Mouse (Mus musculus) heart, postnatal 0 days (tissue): ENCODE data around the gene Nenf. TPM values are rescaled to one million over a fixed set of nuclear protein-coding genes. Genes with fewer than 3 reads are reported as not detected.

ENCODE experiments used
- ATAC-seq: fragments of 200-750 bp; cut with Nextera tagmentation; 2 replicates; pipeline ENCODE4 v1.8.0; 2017; ENCODE audit warnings: low read depth, moderate number of reproducible peaks, moderate library complexity; ENCODE audit not compliant: insufficient read depth
- DNase-seq: peaks from one replicate; pipeline ENCODE4 v3.0.0-alpha.2; 2016; ENCODE audit warnings: low spot score
- H3K27ac ChIP-seq: fragments of 300-500 bp; sonication (generic); 2 replicates; pipeline ENCODE4 v1.5.1; 2014; ENCODE audit warnings: low read depth, mild to moderate bottlenecking
- H3K27me3 ChIP-seq: fragments of 300-500 bp; sonication (generic); 2 replicates; pipeline ENCODE4 v1.6.1; 2014; ENCODE audit warnings: low read length, mixed read lengths; ENCODE audit not compliant: control insufficient read depth, insufficient read depth
- H3K36me3 ChIP-seq: fragments of 300-500 bp; sonication (generic); replicated peaks from 2 replicates; pipeline ENCODE4 v1.6.1; 2014; ENCODE audit warnings: low read length, mixed read lengths; ENCODE audit not compliant: control insufficient read depth, insufficient read depth
- H3K4me1 ChIP-seq: fragments of 300-500 bp; sonication (generic); 2 replicates; pipeline ENCODE4 v1.6.1; 2014; ENCODE audit warnings: antibody characterized with exemption; ENCODE audit not compliant: control insufficient read depth, insufficient read depth
- H3K4me2 ChIP-seq: fragments of 300-500 bp; sonication (generic); 2 replicates; pipeline ENCODE4 v1.6.1; 2014; ENCODE audit warnings: low read depth, mild to moderate bottlenecking, low read length, moderate library complexity
- H3K4me3 ChIP-seq: fragments of 300-500 bp; sonication (generic); 2 replicates; pipeline ENCODE4 v1.5.1; 2014; ENCODE audit warnings: low read depth, low read length
- H3K9ac ChIP-seq: fragments of 300-500 bp; sonication (generic); replicated peaks from 2 replicates; pipeline ENCODE4 v1.6.1; 2014; ENCODE audit warnings: low read depth, low read length, mixed read lengths
- H3K9me3 ChIP-seq: fragments of 300-500 bp; sonication (generic); replicated peaks from 2 replicates; pipeline ENCODE4 v1.6.1; 2016; ENCODE audit warnings: low read length; ENCODE audit not compliant: control insufficient read depth
- CTCF ChIP-seq: IDR thresholded peaks from 2 replicates; pipeline ENCODE4 v1.5.1; 2016; ENCODE audit warnings: antibody characterized with exemption, control low read depth, low read depth
- EP300 ChIP-seq: IDR thresholded peaks from 2 replicates; pipeline ENCODE4 v1.6.1; 2016; ENCODE audit warnings: antibody characterized with exemption, low read depth
- WGBS: fragments of 180-500 bp; shearing (Covaris S2); extraction: QIAGEN DNeasy Blood & Tissue Kit; methylation state at CpG from one replicate; pipeline ENCODE4 v1.1.7; 2014; 5-methylcytosine and 5-hydroxymethylcytosine counted together
- polyA plus RNA-seq: library from polyadenylated mRNA; unstranded; fragments of >200 nt; fragmentation: Nextera tagmentation; extraction: Ambion mirVana; gene quantifications from 2 replicates; pipeline ENCODE4 v1.2.1, GENCODE M21; 2015
- total RNA-seq: library from RNA; depleted of rRNA; stranded (reverse); fragments of >200 nt; gene quantifications from 2 replicates; pipeline ENCODE4 v1.2.3, GENCODE M21; 2014; ENCODE audit warnings: low replicate concordance

Gene Nenf
- total and polyA plus RNA-seq, 2 experiments from 2014 or later: 166 to 250 TPM

DNA sequence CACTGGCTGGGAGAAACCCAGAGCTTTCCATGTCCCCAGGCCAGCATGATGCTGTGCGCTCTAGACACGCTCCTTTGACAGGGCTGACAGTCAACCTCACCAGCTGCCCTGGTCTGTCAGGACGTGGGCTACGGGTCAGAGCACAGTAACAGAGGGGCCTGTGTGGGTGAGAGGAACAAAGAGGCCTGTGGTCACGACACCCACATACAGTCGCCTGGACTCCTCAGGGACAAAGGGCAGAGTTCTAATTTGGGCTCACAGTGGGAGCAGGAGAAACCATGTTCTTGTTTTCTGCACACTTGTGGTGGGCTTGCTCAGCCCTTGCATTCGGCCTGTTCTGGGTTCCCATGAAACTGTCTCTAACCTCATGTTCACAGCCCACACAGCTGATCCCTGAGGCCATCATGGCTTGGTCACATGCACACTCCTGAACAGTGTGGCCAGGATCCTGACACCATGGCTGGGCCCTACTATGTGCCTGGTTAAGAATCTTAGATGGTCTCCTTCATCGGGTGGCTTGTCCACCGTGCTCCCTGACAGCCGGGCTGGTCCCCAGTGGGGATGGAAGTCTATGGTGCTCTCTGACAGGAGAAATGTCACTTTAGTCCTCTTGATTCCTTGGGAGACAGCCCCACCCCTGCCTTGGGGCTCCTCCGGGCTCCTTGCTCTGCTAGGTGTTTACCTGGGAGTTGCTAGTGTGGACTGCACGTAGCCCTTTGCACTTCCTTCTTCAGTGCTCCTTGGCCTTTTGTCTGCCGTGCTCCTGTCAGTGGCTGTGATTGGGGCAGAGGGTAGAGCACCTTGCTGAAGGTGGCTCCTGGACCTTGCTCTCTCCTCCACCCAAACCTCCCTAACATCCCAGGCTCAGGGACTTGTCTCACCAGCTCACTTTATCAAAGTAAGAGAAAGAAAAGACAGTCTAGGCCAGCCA is 34.6 kb downstream of the Nenf start:
- Histone ChIP-seq H3K4me1 (no peaks in the 10 kb centered on the region), H3K27ac (no peak overlapping the region), H3K9me3 (no peaks in the 10 kb centered on the region), H3K4me2 (no peak overlapping the region), H3K9ac (no peak overlapping the region), H3K4me3 (no peak overlapping the region), H3K27me3 (no peaks in the 10 kb centered on the region), H3K36me3 (no peaks in the 10 kb centered on the region)
- no peak for ATAC-seq
- DNase-seq: no peak
- WGBS: 85% methylated on average over 13 of the region's 13 CpGs
- TF ChIP-seq CTCF (no peak), EP300 (no peak)

DNA sequence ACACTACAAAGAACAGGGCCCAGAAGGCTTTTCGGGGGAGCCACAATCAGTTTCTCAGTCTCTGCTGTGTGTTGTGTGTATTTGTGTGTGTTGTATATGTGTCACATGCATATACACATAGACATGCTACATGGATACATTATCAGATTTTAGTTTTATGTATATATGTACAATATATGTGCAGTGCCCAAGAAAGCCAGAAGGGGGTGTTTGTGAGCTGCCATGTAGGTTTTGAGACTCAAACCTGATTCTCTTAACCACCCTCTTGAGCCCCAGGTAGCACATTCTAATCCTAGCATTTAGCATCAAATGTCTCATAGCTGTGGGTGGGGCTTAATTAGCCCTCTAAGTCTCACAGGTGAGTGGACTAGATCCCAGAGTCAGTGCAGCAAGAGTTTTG is 35.7 kb downstream of the Nenf start:
- ATAC-seq (no peak), DNase-seq (no peak)
- 87% methylated on average over 1 of the region's 1 CpGs for WGBS
- no peaks in the 10 kb centered on the region for H3K9me3 ChIP-seq
- H3K4me3 ChIP-seq: no peak overlapping the region
- no peak overlapping the region for H3K27ac ChIP-seq
- H3K4me2 ChIP-seq: no peak overlapping the region
- no peaks in the 10 kb centered on the region for H3K4me1 ChIP-seq
- TF ChIP-seq CTCF (no peak), EP300 (no peak)
- no peaks in the 10 kb centered on the region for H3K36me3 ChIP-seq
- H3K27me3 ChIP-seq: no peaks in the 10 kb centered on the region
- H3K9ac ChIP-seq: no peak overlapping the region

DNA sequence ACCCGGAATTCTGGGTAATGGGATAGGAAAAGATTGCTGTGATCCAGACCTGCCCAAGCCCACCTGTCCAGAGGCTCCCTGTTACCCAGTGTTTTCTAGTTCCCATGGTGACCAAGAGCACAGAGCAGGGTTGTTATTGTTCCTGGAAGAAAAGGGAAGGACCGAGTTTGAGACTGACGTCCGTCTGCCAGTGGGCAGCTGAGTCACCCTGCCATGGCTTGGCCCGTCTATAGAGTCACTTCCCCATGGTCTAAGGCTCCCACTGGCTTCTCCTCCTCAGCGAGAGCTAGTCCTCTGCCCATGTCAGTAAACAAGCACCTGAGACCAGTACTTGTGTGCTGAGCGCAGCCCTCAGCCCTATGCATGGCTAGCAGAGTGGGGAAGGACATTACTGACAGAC is 36.8 kb downstream of the Nenf start:
- ATAC-seq (no peak), DNase-seq (no peak)
- 68% methylated on average over 7 of the region's 7 CpGs for WGBS
- H3K27ac ChIP-seq: no peak overlapping the region
- H3K4me1 ChIP-seq: no peaks in the 10 kb centered on the region
- no peak overlapping the region for H3K4me2 ChIP-seq
- no peaks in the 10 kb centered on the region for H3K36me3 ChIP-seq
- H3K27me3 ChIP-seq: no peaks in the 10 kb centered on the region
- no peaks in the 10 kb centered on the region for H3K9me3 ChIP-seq
- TF ChIP-seq EP300: no peak
- TF ChIP-seq CTCF: no peak
- no peak overlapping the region for H3K4me3 ChIP-seq
- H3K9ac ChIP-seq: no peak overlapping the region

DNA sequence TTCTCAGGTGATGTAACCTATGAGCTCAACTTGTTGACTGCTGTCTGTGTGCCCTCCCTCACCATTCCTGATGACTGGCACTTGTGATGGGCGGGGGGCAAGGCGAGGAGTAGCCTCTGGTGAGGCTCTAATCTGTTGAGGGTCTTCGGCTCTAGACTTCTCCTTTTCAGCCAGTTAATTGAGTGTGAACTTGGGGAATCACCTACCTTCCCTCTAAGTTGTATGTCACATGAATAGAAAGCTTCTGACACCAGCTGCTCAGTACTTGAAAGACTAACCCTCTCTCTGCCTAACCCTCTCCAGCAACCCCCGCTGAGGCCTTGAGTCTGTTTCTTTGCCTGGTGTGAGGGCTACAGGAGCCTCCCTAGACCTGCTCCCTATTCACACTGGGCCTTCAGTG is 39.7 kb downstream of the Nenf start:
- DNase-seq: no peak
- Histone ChIP-seq H3K27ac (no peak overlapping the region), H3K4me2 (no peak overlapping the region), H3K27me3 (no peaks in the 10 kb centered on the region), H3K9ac (no peak overlapping the region), H3K4me3 (no peak overlapping the region), H3K36me3 (no peaks in the 10 kb centered on the region), H3K4me1 (no peaks in the 10 kb centered on the region), H3K9me3 (no peaks in the 10 kb centered on the region)
- ATAC-seq: no peak
- WGBS: 75% methylated on average over 4 of the region's 4 CpGs
- TF ChIP-seq CTCF (no peak), EP300 (no peak)

DNA sequence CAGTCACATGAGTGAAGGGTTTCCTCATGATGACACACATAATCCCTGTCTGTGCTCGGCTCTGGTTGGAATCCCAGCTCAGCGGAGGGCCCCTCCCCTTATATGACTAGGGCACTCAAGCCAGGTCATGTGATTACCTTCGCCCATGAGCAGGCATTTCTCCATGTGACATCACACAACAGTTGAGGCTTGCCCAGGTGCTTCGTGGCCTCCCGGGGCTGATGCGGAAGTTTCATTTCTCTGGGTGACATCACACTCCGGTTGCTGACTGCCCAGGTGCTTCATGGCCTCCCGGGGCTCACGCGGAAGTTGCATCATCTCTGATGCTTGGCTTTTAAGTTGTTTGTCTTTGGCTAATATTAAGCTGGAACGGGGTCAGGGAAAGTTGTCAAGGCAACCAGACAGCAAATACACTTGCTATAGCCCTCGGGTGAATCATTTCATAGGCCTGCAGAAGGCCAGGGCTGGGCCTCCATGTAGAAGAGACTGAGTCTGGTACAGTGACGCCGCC is 40.4 kb downstream of the Nenf start:
- DNase-seq (no peak), ATAC-seq (no peak)
- no peaks in the 10 kb centered on the region for H3K27me3 ChIP-seq
- H3K36me3 ChIP-seq: no peaks in the 10 kb centered on the region
- no peak for TF ChIP-seq CTCF
- no peak for TF ChIP-seq EP300
- WGBS: 56% methylated on average over 14 of the region's 14 CpGs
- H3K9me3 ChIP-seq: no peaks in the 10 kb centered on the region
- no peak overlapping the region for H3K27ac ChIP-seq
- H3K4me1 ChIP-seq: no peaks in the 10 kb centered on the region
- H3K4me3 ChIP-seq: no peak overlapping the region
- H3K9ac ChIP-seq: no peak overlapping the region
- H3K4me2 ChIP-seq: no peak overlapping the region
